Mouse (Mus musculus) hindbrain, embryonic 16.5 days (tissue): Measurements from ENCODE around the gene Ikzf1. TPM values are rescaled to one million over a fixed set of nuclear protein-coding genes. Genes with fewer than 3 reads are reported as not detected.

Source experiments
- ATAC-seq: fragments of 200-750 bp; cut with Nextera tagmentation; 2 replicates; pipeline ENCODE4 v1.8.0; 2017; ENCODE audit warnings: moderate TSS enrichment, moderate library complexity
- H3K27ac ChIP-seq: fragments of 300-500 bp; sonication (generic); 2 replicates; pipeline ENCODE4 v1.5.1; 2014; ENCODE audit warnings: low read depth, mild to moderate bottlenecking, control low read depth, low read length, moderate library complexity
- H3K27me3 ChIP-seq: fragments of 300-500 bp; sonication (generic); replicated peaks from 2 replicates; pipeline ENCODE4 v1.6.1; 2014; ENCODE audit warnings: low read length; ENCODE audit not compliant: control insufficient read depth, insufficient read depth
- H3K36me3 ChIP-seq: fragments of 300-500 bp; sonication (generic); 2 replicates; pipeline ENCODE4 v1.6.1; 2014; ENCODE audit warnings: mild to moderate bottlenecking, low read length, moderate library complexity, mixed read lengths; ENCODE audit not compliant: control insufficient read depth, insufficient read depth
- H3K4me1 ChIP-seq: fragments of 300-500 bp; sonication (generic); 2 replicates; pipeline ENCODE4 v1.6.1; 2014; ENCODE audit warnings: low read depth, low read length; ENCODE audit not compliant: control insufficient read depth, insufficient read depth
- H3K4me2 ChIP-seq: fragments of 300-500 bp; sonication (generic); 2 replicates; pipeline ENCODE4 v1.6.1; 2014; ENCODE audit warnings: mild to moderate bottlenecking, low read length, control low read depth, moderate library complexity
- H3K4me3 ChIP-seq: fragments of 300-500 bp; sonication (generic); 2 replicates; pipeline ENCODE4 v1.5.1; 2014; ENCODE audit warnings: mild to moderate bottlenecking, low read length, control low read depth, moderate library complexity
- H3K9ac ChIP-seq: fragments of 300-500 bp; sonication (generic); 2 replicates; pipeline ENCODE4 v1.6.1; 2014; ENCODE audit warnings: low read depth, mild to moderate bottlenecking, control low read depth, low read length, moderate library complexity
- H3K9me3 ChIP-seq: fragments of 300-500 bp; sonication (generic); 2 replicates; pipeline ENCODE4 v1.6.1; 2014; ENCODE audit warnings: mild to moderate bottlenecking, low read length, moderate library complexity; ENCODE audit not compliant: control insufficient read depth
- WGBS: fragments of 180-500 bp; shearing (Covaris S2); extraction: QIAGEN DNeasy Blood & Tissue Kit; methylation state at CpG from one replicate; pipeline ENCODE4 v1.1.7; 2014; 5-methylcytosine and 5-hydroxymethylcytosine counted together
- polyA plus RNA-seq: library from polyadenylated mRNA; unstranded; fragments of >200 nt; fragmentation: Nextera tagmentation; extraction: Ambion mirVana; gene quantifications from 2 replicates; pipeline ENCODE4 v1.2.1, GENCODE M21; 2015

Gene Ikzf1
- polyA plus RNA-seq, 1 experiment from 2014 or later, result 1.3 TPM

DNA sequence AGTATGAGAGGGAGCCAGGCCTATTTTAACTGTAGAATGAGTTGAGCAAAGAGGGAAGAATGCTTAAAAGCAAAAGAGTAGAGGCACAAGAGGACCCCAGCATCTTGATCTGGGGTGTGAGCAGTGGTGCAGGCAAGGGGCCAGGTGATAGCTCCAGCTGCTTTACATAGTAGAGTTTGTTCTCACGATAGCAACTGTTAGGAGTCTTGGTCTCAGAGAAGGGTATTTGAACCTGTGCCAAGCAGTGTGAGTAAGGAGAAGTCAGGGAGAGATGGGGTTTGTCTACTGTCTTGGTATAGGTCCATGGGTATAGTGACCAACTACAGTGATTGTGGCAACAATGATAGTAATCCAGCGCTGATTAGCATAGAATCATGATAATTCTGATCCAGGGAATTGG is 29.9 kb downstream of the Ikzf1 start:
- H3K4me2 ChIP-seq, result no peak overlapping the region
- H3K4me3 ChIP-seq, result no peak overlapping the region
- WGBS, result 85% methylated on average over 2 of the region's 2 CpGs
- no peaks in the 10 kb centered on the region for H3K4me1 ChIP-seq
- no peak for ATAC-seq
- H3K9ac ChIP-seq, result no peak overlapping the region
- no peaks in the 10 kb centered on the region for H3K36me3 ChIP-seq
- no peak overlapping the region for H3K27ac ChIP-seq
- no peaks in the 10 kb centered on the region for H3K9me3 ChIP-seq
- no peaks in the 10 kb centered on the region for H3K27me3 ChIP-seq

DNA sequence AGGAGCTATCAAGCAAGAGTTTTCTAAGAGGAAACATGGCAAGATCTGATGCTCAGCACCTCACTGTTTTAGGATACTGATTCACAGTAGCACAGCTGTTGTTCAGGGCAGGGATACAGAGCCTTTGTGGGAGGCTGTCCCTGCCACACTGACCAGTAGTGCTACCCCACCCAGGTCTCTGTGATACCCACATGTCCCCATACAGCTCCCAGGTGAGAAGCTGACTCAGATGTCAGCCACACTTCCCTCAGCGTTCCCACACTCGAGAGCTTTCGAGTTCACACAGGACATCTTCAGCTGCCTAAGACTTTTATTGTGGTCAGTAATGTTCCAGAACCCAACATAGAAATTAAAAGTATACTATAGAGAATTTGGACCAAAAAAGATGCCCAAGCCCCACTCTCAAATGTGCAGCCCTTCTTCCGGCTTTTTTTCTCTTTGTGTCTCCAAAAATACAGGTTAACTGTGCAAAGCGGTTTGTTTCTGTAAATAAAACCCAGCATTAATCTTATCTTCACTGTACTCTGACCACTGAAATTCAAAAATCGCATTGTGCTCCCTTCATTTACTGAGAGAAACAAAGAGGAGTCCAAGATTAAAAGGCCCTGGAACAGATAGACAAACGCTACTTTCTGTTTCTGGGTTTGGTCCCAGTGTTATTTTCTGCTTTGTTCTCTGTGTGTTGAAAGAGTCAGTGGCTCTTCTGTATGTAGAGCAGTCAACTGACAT is 31.3 kb downstream of the Ikzf1 start:
- no peak overlapping the region for H3K9ac ChIP-seq
- no peak for ATAC-seq
- H3K4me2 ChIP-seq, result no peak overlapping the region
- H3K27ac ChIP-seq, result no peak overlapping the region
- H3K9me3 ChIP-seq, result no peaks in the 10 kb centered on the region
- 89% methylated on average over 7 of the region's 7 CpGs for WGBS
- no peak overlapping the region for H3K4me3 ChIP-seq
- H3K27me3 ChIP-seq, result no peaks in the 10 kb centered on the region
- no peaks in the 10 kb centered on the region for H3K4me1 ChIP-seq
- no peaks in the 10 kb centered on the region for H3K36me3 ChIP-seq

DNA sequence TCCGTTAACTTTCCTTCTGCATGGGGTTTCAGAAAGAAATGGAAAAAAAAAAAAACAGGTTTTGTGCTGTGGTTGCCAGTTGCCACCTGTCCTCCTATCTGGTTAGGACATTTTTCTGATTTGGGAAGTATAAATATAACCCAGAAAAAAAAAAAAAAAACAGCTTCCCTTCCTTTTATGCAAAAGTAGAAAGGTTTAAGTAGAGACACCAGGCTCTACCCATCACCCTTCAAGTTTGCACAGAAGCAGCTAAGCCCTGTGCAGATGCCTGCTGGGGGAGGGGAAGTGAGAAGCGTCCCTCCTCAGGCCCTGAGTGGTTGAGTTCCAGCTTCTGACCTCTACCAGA is 31.9 kb downstream of the Ikzf1 start:
- no peak for ATAC-seq
- Histone ChIP-seq H3K4me1 (no peaks in the 10 kb centered on the region), H3K27ac (no peak overlapping the region), H3K27me3 (no peaks in the 10 kb centered on the region), H3K4me2 (no peak overlapping the region), H3K9ac (no peak overlapping the region), H3K4me3 (no peak overlapping the region), H3K9me3 (no peaks in the 10 kb centered on the region), H3K36me3 (no peaks in the 10 kb centered on the region)
- WGBS, result 59% methylated on average over 2 of the region's 2 CpGs

DNA sequence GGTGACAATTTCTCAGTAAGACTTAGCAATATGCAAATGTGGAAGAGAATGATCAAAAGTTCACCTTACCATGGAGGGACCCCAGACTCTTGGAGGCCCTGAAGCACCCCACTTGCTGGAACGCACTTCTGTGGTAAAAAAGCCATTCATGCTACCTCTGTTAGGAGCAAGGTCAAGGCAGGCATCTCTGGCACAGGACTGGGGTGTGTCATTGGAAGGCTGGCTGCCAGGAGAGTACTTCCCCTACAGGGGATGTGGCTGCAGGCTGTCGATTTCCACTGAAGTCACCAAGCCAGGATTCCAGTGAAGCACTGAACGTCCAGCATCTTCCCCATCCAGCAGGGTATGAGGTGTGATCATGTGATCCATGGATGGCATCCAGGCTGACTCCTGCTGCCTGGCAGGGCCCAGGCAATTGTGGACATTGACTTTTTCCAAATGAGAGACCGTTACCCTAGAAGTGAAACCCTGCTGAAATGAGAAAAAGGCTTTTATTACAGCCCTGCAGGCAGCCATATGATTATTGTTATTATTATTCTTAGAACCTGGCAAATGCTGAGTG is 32.9 kb downstream of the Ikzf1 start:
- Histone ChIP-seq H3K4me1 (no peaks in the 10 kb centered on the region), H3K36me3 (no peaks in the 10 kb centered on the region), H3K4me2 (no peak overlapping the region), H3K4me3 (no peak overlapping the region), H3K9ac (no peak overlapping the region), H3K9me3 (no peaks in the 10 kb centered on the region), H3K27me3 (no peaks in the 10 kb centered on the region), H3K27ac (no peak overlapping the region)
- 72% methylated on average over 4 of the region's 4 CpGs for WGBS
- no peak for ATAC-seq

DNA sequence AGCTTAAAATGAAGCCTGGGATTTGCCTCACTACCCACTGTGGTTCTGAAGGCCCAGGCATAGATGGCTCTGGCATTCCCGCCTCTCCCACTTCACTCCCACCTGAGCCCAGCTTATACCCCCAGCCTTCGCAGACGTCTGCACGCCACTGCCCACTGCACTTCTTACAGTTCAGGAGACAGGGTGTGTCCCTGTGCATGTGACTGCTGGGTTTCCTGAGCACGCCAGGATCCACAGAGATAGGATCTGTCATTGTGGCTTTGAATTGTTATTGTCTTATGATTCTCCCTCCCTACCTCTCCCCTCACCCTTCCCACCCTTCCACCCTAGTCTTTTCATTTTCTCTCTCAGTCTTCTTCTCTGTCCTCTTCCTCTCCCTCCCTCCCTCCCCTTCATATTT is 34.9 kb downstream of the Ikzf1 start:
- H3K9me3 ChIP-seq, result no peaks in the 10 kb centered on the region
- no peaks in the 10 kb centered on the region for H3K27me3 ChIP-seq
- H3K9ac ChIP-seq, result no peak overlapping the region
- no peaks in the 10 kb centered on the region for H3K36me3 ChIP-seq
- H3K4me1 ChIP-seq, result no peaks in the 10 kb centered on the region
- H3K27ac ChIP-seq, result no peak overlapping the region
- WGBS, result 79% methylated on average over 5 of the region's 5 CpGs
- H3K4me3 ChIP-seq, result no peak overlapping the region
- no peak for ATAC-seq
- no peak overlapping the region for H3K4me2 ChIP-seq

DNA sequence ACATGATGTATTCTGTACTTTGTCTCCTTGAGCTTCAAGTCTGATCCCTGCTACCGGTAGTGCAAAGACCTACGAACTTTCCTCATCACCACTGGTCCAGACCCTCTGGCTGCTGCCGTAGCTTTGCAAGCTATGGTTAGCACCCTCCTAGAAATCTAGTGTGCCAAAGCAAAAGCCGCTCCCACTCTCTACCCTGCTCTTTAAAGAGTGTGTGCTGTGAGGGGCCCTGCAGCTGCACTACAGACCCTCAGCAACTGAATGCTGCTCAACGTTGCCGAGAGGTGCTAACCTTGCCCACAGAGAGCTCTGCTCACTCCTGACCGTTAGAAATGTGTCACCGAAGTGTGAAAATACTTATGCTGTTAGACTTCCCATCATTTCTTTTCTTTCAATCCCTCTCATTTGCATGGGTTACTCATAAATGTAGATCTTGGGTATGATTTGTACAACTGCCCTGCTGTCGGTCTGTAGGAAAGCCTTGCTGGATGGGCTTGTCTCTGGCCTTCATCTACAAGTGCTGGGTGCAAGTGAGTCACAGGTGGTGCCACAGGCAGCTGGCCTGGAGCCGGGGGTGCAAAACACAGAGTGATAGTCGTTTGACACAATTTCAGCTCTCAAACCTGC is 40.6 kb downstream of the Ikzf1 start:
- ATAC-seq, result no peak
- Histone ChIP-seq H3K36me3 (no peaks in the 10 kb centered on the region), H3K4me3 (no peak overlapping the region), H3K27me3 (no peaks in the 10 kb centered on the region), H3K9me3 (no peaks in the 10 kb centered on the region), H3K4me1 (no peaks in the 10 kb centered on the region), H3K27ac (no peak overlapping the region), H3K4me2 (no peak overlapping the region), H3K9ac (no peak overlapping the region)
- WGBS, result 88% methylated on average over 11 of the region's 11 CpGs

DNA sequence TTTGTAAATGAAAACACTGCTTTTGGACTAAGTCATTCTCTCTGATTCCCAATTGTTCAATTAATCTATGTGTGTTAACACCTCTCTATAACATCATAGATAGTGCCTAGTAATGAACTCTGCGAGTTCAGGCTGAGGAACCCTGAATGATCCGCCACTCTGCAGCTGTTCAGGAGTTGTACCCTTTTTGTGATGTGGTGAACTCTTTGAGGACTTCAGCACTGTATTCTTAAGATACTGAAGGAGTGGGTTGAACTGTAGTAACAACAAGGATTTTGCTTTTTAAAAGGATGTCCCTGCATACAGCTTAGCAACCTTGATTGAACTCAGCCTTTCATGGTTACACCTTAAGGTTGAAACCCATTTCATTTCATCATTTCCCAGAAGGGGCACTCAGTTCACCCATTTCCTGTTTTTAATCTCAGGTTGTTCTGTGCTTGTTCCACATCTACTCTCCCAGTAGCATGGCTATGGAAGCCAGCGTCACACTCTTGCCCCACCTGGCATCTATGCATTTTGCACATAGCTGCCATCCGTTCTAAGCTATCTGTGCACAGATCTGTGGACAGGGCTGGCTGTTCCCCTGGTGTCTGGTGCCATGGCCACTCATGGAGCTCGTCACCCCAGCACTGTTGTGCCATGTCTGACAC is 41.2 kb downstream of the Ikzf1 start:
- no peak for ATAC-seq
- no peak overlapping the region for H3K4me2 ChIP-seq
- 85% methylated on average over 5 of the region's 5 CpGs for WGBS

DNA sequence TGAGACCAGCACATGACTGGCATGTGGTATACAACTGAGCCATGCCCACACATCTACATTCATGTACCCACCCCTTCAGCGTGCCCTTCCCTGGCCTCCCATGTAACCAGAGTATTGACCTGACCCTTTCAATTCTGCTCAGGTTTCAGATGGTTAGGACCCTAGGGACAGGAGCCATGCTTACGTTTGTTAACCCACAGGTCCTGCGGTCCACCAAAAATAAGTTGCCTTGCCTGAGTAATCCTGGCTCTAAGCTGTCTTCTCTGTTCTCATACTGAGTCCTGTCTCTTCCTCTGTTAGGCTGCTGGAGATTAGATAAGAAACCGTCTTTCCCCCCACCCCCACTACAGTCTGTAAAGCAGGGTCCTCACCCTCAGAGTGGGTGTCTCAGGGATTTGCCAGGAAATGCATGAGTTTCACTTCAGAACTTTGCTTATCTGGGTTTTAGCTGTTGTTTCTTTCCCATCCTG is 42.0 kb downstream of the Ikzf1 start:
- Histone ChIP-seq H3K36me3 (no peaks in the 10 kb centered on the region), H3K27me3 (no peaks in the 10 kb centered on the region), H3K4me2 (no peak overlapping the region), H3K4me3 (no peak overlapping the region), H3K9ac (no peak overlapping the region), H3K4me1 (no peaks in the 10 kb centered on the region), H3K9me3 (no peaks in the 10 kb centered on the region), H3K27ac (no peak overlapping the region)
- 82% methylated on average over 4 of the region's 4 CpGs for WGBS
- ATAC-seq, result no peak

More for the DNA sequence above, 41.2 kb downstream of the Ikzf1 start:
- Histone ChIP-seq H3K9ac (no peak overlapping the region), H3K36me3 (no peaks in the 10 kb centered on the region), H3K4me3 (no peak overlapping the region), H3K27ac (no peak overlapping the region), H3K27me3 (no peaks in the 10 kb centered on the region), H3K9me3 (no peaks in the 10 kb centered on the region), H3K4me1 (no peaks in the 10 kb centered on the region)

DNA sequence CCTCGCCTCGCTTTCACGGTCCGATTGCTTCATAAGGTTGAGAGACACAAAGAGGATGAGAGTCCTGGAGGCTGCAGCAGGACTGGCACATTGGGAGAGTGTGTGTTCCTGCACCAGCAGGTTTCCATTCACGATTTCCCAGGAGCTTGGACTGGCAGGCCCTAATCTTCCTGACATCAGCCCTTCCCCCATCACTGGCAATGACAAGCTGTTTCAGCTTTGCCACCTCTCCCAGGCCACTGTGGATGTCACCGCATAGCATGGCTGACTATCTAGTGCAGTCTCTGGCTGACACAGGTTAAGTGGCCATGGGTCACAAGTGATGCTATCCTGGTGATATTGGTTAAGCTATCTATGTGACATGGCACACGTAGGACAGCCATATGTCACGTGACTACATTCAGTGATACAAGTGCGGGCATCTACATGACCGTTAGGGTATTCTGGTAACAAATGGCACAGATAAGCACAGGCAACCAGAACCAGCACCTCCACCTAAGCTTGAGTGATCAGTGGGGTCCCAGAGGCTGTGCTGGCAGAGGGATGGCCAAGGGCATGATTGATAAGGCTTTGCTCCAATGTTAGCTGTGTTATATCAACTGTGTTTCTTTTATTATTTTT is 43.2 kb downstream of the Ikzf1 start:
- Histone ChIP-seq H3K4me2 (no peak overlapping the region), H3K36me3 (no peaks in the 10 kb centered on the region), H3K9ac (no peak overlapping the region), H3K27ac (no peak overlapping the region), H3K27me3 (no peaks in the 10 kb centered on the region), H3K4me3 (no peak overlapping the region), H3K9me3 (no peaks in the 10 kb centered on the region), H3K4me1 (no peaks in the 10 kb centered on the region)
- no peak for ATAC-seq
- 89% methylated on average over 10 of the region's 10 CpGs for WGBS
